Mouse (Mus musculus) bone marrow, adult 2 months (tissue): ENCODE measurements around the gene Mobp.

Experiments
- CTCF ChIP-seq: fragments of 200-500 bp; IDR thresholded peaks from 2 replicates; pipeline ENCODE4 v1.5.1; 2011; ENCODE audit warnings: low read length, control low read depth; ENCODE audit not compliant: control insufficient read depth, insufficient read depth
- POLR2A ChIP-seq: fragments of 200-500 bp; IDR thresholded peaks from 2 replicates; pipeline ENCODE4 v1.6.1; 2011; ENCODE audit warnings: low read depth, mild to moderate bottlenecking, control low read depth, low read length, borderline replicate concordance; ENCODE audit not compliant: control insufficient read depth

DNA sequence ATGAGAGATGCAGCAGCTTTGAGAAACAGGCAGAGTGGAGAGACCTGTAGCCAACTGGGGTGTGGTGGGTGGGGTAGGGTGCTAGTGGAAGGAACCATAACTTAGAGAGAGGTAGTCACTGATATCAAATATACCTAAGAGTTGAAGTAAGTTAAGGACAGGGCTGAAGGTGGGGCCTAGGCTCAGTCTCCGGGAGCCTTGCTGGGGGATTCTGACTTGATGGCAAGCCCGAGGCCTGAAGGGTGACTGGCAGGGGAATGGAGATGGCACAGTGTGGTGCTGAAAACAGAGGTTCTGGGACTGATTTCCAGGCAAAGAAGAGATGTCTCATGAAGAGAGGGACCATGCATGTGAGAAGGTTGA lies 34.7 kb upstream of the Mobp start:
- TF ChIP-seq CTCF (no peak), POLR2A (peak; percentile 58; the same call in 1 of the 2 replicates)
